Mouse (Mus musculus) NIH3T3 (cell line): ENCODE measurements around the gene Trarg1.

Experiments used
- DNase-seq: peaks from one replicate; pipeline ENCODE4 v3.0.0-alpha.2; 2012; ENCODE audit warnings: low read depth

Gene Trarg1

GRCm38 (mm10) chr11:76674199-76674598 lies 5.4 kb upstream of the Trarg1 start:
- no peak for DNase-seq

- DNase-seq: peak; percentile 40
Observed at GRCm38 (mm10) chr11:76674704-76675103, 4.9 kb upstream of the Trarg1 start.

- no peak for DNase-seq
Observed at GRCm38 (mm10) chr11:76685604-76686003, 6.0 kb downstream of the Trarg1 start.

GRCm38 (mm10) chr11:76692096-76692495 lies 12.5 kb downstream of the Trarg1 start:
- no peak for DNase-seq

GRCm38 (mm10) chr11:76695810-76696209 lies 16.2 kb downstream of the Trarg1 start:
- no peak for DNase-seq

GRCm38 (mm10) chr11:76699626-76700025 lies 20.0 kb downstream of the Trarg1 start:
- peak; percentile 30 for DNase-seq

- DNase-seq: no peak
Observed at GRCm38 (mm10) chr11:76707656-76708055, 28.0 kb downstream of the Trarg1 start.

- no peak for DNase-seq
Observed at GRCm38 (mm10) chr11:76708066-76708465, 28.5 kb downstream of the Trarg1 start.

GRCm38 (mm10) chr11:76708881-76709280 lies 29.3 kb downstream of the Trarg1 start:
- DNase-seq: no peak

- peak; percentile 84 for DNase-seq
Observed at GRCm38 (mm10) chr11:76709625-76710452, 30.2 kb downstream of the Trarg1 start.

- peak; percentile 38 for DNase-seq
Observed at GRCm38 (mm10) chr11:76717000-76717399, 37.4 kb downstream of the Trarg1 start.

- DNase-seq: no peak
Observed at GRCm38 (mm10) chr11:76723911-76724310, 44.3 kb downstream of the Trarg1 start.

GRCm38 (mm10) chr11:76728093-76728492 lies 48.5 kb downstream of the Trarg1 start:
- DNase-seq: no peak

- DNase-seq: no peak
Observed at GRCm38 (mm10) chr11:76730650-76731049, 51.0 kb downstream of the Trarg1 start.

GRCm38 (mm10) chr11:76734560-76734959 lies 55.0 kb downstream of the Trarg1 start:
- DNase-seq: no peak

- DNase-seq: no peak
Observed at GRCm38 (mm10) chr11:76735753-76736324, 56.2 kb downstream of the Trarg1 start.

- DNase-seq: peak; percentile 40
Observed at GRCm38 (mm10) chr11:76739125-76739524, 59.5 kb downstream of the Trarg1 start.

GRCm38 (mm10) chr11:76742511-76742910 lies 62.9 kb downstream of the Trarg1 start:
- no peak for DNase-seq

- DNase-seq: peak; percentile 34
Observed at GRCm38 (mm10) chr11:76744550-76744949, 64.9 kb downstream of the Trarg1 start.

GRCm38 (mm10) chr11:76745921-76746320 lies 66.3 kb downstream of the Trarg1 start:
- no peak for DNase-seq
